Mouse (Mus musculus): ENCODE measurements around the gene Josd2.

GRCm38 (mm10) chr7:44453256-44453655 lies 14.5 kb upstream of the Josd2 start:
- no peak for TF ChIP-seq POLR2A (IDR thresholded peaks at IDR 0.05; ENCODE audit: borderline replicate concordance, insufficient read depth, low read length)
- no peak for TF ChIP-seq CTCF (IDR thresholded peaks at IDR 0.05; ENCODE audit: borderline replicate concordance, insufficient read depth, low read depth, low read length)

Data from cerebellum, adult 2 months (tissue).